Mouse (Mus musculus): Measurements from ENCODE around the gene Bcl2l12. TPM values are rescaled to one million over a fixed set of nuclear protein-coding genes. Genes with fewer than 3 reads are reported as not detected.

Gene Bcl2l12
- polyA plus RNA-seq, 1 experiment: 18.1 TPM

DNA sequence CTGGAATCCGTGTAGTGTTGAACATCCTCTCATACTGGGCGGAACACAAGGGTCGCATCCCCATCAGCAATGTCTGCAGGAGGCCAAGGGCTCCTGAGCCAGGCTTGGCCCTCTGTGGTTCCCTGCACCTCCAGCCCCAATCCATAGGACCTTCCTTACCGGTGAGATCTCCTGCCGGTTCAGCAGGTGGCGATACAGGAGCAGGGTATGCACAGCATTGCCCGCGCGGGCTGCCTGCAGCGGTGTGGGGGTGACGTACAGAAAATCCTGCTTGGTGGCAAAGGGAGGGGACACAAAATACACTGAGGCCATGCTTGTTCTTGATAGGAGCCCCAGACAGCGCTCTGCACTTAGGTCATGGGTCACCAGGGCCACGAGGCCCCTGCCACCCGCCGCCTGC lies 31.9 kb downstream of the Bcl2l12 start:
- Histone ChIP-seq H3K27me3 (ENCODE audit: control insufficient read depth, insufficient read depth, insufficient read length) (no peaks in the 10 kb centered on the region), H3ac (ENCODE audit: control insufficient read depth, insufficient read length, low read depth) (no peak overlapping the region), H3K36me3 (ENCODE audit: control insufficient read depth, insufficient read depth) (no peaks in the 10 kb centered on the region), H3K4me3 (ENCODE audit: insufficient read depth, poor library complexity, severe bottlenecking) (no peak overlapping the region), H3K79me2 (ENCODE audit: control insufficient read depth, insufficient read depth) (no peaks in the 10 kb centered on the region), H3K79me3 (ENCODE audit: low read depth) (no peaks in the 10 kb centered on the region)
- TF ChIP-seq USF1 (IDR thresholded peaks at IDR 0.05; ENCODE audit: low read depth) (no peak), MYOD1 (IDR thresholded peaks at IDR 0.05; ENCODE audit: control insufficient read depth, insufficient read length, low read depth) (no peak)

DNA sequence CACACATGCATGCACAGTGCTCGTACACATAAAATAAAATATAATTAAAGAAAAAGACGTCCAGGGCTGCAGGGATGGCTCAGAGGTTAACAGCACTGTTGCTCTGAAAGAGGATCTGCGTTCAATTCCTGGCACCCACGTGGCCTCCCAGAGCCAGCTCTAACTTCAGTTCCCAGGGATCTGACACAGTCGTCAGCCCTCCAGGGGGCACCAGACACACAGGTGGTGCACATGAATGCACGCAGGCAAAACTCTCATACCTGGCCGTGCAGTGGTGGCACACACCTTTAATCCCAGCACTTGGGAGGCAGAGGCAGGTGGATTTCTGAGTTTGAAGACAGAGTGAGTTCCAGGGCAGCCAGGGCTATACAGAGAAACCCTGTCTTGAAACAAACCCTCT lies 32.5 kb downstream of the Bcl2l12 start:
- Histone ChIP-seq H3K27me3 (ENCODE audit: control insufficient read depth, insufficient read depth, insufficient read length) (no peaks in the 10 kb centered on the region), H3K36me3 (ENCODE audit: control insufficient read depth, insufficient read depth) (no peaks in the 10 kb centered on the region), H3K79me3 (ENCODE audit: low read depth) (no peaks in the 10 kb centered on the region), H3ac (ENCODE audit: control insufficient read depth, insufficient read length, low read depth) (no peak overlapping the region), H3K4me3 (ENCODE audit: insufficient read depth, poor library complexity, severe bottlenecking) (no peak overlapping the region), H3K79me2 (ENCODE audit: control insufficient read depth, insufficient read depth) (no peaks in the 10 kb centered on the region)
- TF ChIP-seq MYOG (IDR thresholded peaks at IDR 0.05; ENCODE audit: control insufficient read depth, extremely low read depth, insufficient read length): no peak
- TF ChIP-seq FOSL1 (IDR thresholded peaks at IDR 0.05; ENCODE audit: insufficient read depth, low read length, poor library complexity, severe bottlenecking): no peak
- TF ChIP-seq MAX (IDR thresholded peaks at IDR 0.05): no peak
- no peak for TF ChIP-seq MYOD1 (IDR thresholded peaks at IDR 0.05; ENCODE audit: control insufficient read depth, insufficient read length, low read depth)
- TF ChIP-seq USF1 (IDR thresholded peaks at IDR 0.05; ENCODE audit: low read depth): no peak
- TF ChIP-seq CEBPB (IDR thresholded peaks at IDR 0.05; ENCODE audit: low read depth): no peak

DNA sequence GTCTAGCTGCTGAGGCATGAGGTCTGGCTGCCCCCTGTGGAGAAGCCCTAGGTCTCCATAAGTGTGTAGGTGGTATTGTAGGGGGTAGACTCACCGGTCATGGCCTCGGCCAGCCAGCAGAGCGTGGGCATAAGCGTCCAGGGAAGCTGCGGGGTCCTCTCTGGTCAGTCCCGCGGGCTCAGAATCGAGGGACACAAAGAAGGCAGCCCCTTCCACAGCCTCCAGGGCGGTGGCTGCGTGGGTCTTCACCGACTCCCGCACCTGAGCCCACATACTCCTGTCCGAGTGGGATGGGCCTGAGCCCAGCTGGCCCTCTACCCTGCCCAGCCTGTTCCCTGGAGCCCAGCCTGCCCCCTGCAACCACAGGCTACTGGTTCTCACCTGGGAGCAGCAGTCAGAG lies 33.5 kb downstream of the Bcl2l12 start:
- no peaks in the 10 kb centered on the region for H3K27me3 ChIP-seq (ENCODE audit: control insufficient read depth, insufficient read depth, insufficient read length)
- H3K79me2 ChIP-seq (ENCODE audit: control insufficient read depth, insufficient read depth): no peaks in the 10 kb centered on the region
- no peak overlapping the region for H3K4me3 ChIP-seq (ENCODE audit: insufficient read depth, poor library complexity, severe bottlenecking)
- no peak overlapping the region for H3ac ChIP-seq (ENCODE audit: control insufficient read depth, insufficient read length, low read depth)
- H3K79me3 ChIP-seq (ENCODE audit: low read depth): no peaks in the 10 kb centered on the region
- TF ChIP-seq FOSL1 (IDR thresholded peaks at IDR 0.05; ENCODE audit: insufficient read depth, low read length, poor library complexity, severe bottlenecking) (no peak), USF1 (IDR thresholded peaks at IDR 0.05; ENCODE audit: low read depth) (no peak), CTCF (IDR thresholded peaks at IDR 0.05; ENCODE audit: control insufficient read depth, insufficient read depth, insufficient read length) (no peak)
- no peaks in the 10 kb centered on the region for H3K36me3 ChIP-seq (ENCODE audit: control insufficient read depth, insufficient read depth)

DNA sequence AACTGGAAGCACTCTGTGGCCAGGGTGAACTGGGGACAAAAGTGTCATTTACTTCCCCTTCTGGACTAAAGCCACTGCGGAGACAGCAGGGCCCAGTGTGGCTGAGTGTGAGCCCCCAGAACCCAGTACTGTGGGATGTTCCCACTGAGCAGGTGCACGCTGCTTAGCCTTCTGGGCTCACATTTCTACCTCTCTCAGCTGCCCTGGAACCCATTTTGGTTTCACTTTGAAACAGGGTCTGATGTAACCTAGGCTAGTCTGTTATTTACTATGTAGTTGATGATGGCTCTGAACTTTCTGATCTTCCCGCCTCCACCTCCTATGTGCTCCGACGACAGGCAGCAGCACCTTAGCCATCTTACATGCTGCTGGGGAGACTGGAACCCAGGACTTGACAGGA lies 35.7 kb downstream of the Bcl2l12 start:
- Histone ChIP-seq H3K27me3 (ENCODE audit: control insufficient read depth, insufficient read depth, insufficient read length) (no peaks in the 10 kb centered on the region), H3K4me3 (ENCODE audit: insufficient read depth, poor library complexity, severe bottlenecking) (no peak overlapping the region), H3K36me3 (ENCODE audit: control insufficient read depth, insufficient read depth) (no peaks in the 10 kb centered on the region), H3K79me2 (ENCODE audit: control insufficient read depth, insufficient read depth) (no peaks in the 10 kb centered on the region), H3ac (ENCODE audit: control insufficient read depth, insufficient read length, low read depth) (no peak overlapping the region), H3K79me3 (ENCODE audit: low read depth) (no peaks in the 10 kb centered on the region)
- TF ChIP-seq MYOG (IDR thresholded peaks at IDR 0.05; ENCODE audit: control insufficient read depth, extremely low read depth, insufficient read length) (no peak), MAX (IDR thresholded peaks at IDR 0.05) (no peak), CTCF (IDR thresholded peaks at IDR 0.05; ENCODE audit: control insufficient read depth, insufficient read depth, insufficient read length) (no peak), MYOD1 (IDR thresholded peaks at IDR 0.05; ENCODE audit: control insufficient read depth, insufficient read length, low read depth) (no peak), CEBPB (IDR thresholded peaks at IDR 0.05; ENCODE audit: low read depth) (no peak), USF1 (IDR thresholded peaks at IDR 0.05; ENCODE audit: low read depth) (no peak), FOSL1 (IDR thresholded peaks at IDR 0.05; ENCODE audit: insufficient read depth, low read length, poor library complexity, severe bottlenecking) (no peak)

DNA sequence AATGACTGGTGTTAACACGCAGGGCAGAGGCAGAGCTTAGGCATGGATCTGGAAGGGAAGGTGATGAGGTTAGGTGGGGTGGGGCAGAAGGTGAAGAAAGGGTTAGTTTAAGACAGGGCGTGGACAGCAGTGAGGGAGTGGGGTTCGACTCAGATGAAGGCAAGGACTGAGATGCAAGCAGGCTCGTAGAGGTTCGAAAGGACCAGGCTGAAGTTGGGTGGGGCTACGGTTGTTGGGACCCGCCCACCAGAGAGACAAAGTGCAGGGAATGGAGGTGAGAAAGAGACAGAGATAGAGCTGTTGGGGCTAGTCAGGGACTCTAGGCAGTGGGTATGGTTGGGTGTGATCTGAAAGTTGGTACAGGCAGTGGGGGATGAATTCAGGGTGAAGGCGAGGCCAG lies 36.2 kb downstream of the Bcl2l12 start:
- H3K27me3 ChIP-seq (ENCODE audit: control insufficient read depth, insufficient read depth, insufficient read length): no peaks in the 10 kb centered on the region
- no peak overlapping the region for H3ac ChIP-seq (ENCODE audit: control insufficient read depth, insufficient read length, low read depth)
- no peaks in the 10 kb centered on the region for H3K36me3 ChIP-seq (ENCODE audit: control insufficient read depth, insufficient read depth)
- no peak for TF ChIP-seq CEBPB (IDR thresholded peaks at IDR 0.05; ENCODE audit: low read depth)
- no peak for TF ChIP-seq CTCF (IDR thresholded peaks at IDR 0.05; ENCODE audit: control insufficient read depth, insufficient read depth, insufficient read length)
- TF ChIP-seq MAX (IDR thresholded peaks at IDR 0.05): no peak
- no peaks in the 10 kb centered on the region for H3K79me3 ChIP-seq (ENCODE audit: low read depth)
- no peaks in the 10 kb centered on the region for H3K79me2 ChIP-seq (ENCODE audit: control insufficient read depth, insufficient read depth)
- no peak overlapping the region for H3K4me3 ChIP-seq (ENCODE audit: insufficient read depth, poor library complexity, severe bottlenecking)

DNA sequence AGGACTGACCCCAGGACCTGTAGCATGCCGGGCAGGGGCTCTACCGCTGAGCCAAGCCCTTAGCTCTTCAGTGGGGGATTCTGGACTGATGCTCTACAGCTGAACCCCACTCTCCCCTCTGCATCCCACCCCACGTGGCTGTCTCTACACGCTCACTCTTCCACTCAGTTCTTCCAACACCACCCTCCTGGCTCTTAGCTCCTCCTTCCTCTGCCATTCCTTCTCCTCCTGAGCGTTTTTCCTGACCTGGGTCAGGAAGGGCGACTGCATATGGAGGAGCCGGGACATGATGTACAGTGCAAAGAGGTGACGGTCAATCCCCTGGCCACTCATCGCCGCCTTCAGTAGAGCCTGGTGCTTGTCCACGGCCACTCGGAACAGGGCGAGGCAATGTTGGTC lies 38.0 kb downstream of the Bcl2l12 start:
- H3ac ChIP-seq (ENCODE audit: control insufficient read depth, insufficient read length, low read depth): no peak overlapping the region
- TF ChIP-seq CTCF (IDR thresholded peaks at IDR 0.05; ENCODE audit: control insufficient read depth, insufficient read depth, insufficient read length): no peak
- TF ChIP-seq MYOG (IDR thresholded peaks at IDR 0.05; ENCODE audit: control insufficient read depth, extremely low read depth, insufficient read length): no peak
- TF ChIP-seq CEBPB (IDR thresholded peaks at IDR 0.05; ENCODE audit: low read depth): no peak
- TF ChIP-seq FOSL1 (IDR thresholded peaks at IDR 0.05; ENCODE audit: insufficient read depth, low read length, poor library complexity, severe bottlenecking): no peak
- TF ChIP-seq USF1 (IDR thresholded peaks at IDR 0.05; ENCODE audit: low read depth): no peak
- no peak for TF ChIP-seq MYOD1 (IDR thresholded peaks at IDR 0.05; ENCODE audit: control insufficient read depth, insufficient read length, low read depth)
- TF ChIP-seq MAX (IDR thresholded peaks at IDR 0.05): no peak
- no peaks in the 10 kb centered on the region for H3K27me3 ChIP-seq (ENCODE audit: control insufficient read depth, insufficient read depth, insufficient read length)
- H3K4me3 ChIP-seq (ENCODE audit: insufficient read depth, poor library complexity, severe bottlenecking): no peak overlapping the region
- no peaks in the 10 kb centered on the region for H3K36me3 ChIP-seq (ENCODE audit: control insufficient read depth, insufficient read depth)
- no peaks in the 10 kb centered on the region for H3K79me3 ChIP-seq (ENCODE audit: low read depth)
- H3K79me2 ChIP-seq (ENCODE audit: control insufficient read depth, insufficient read depth): no peaks in the 10 kb centered on the region

Measured in C2C12 (cell line).